Mouse (Mus musculus) MEL (cell line): ENCODE data around the gene Vps13d. TPM values are rescaled to one million over a fixed set of nuclear protein-coding genes. Genes with fewer than 3 reads are reported as not detected.

Experiments
- DNase-seq: peaks from one replicate; pipeline ENCODE4 v3.0.0; 2011; ENCODE audit warnings: low read depth, low spot score
- H3K27ac ChIP-seq: 2 replicates; pipeline ENCODE4 v1.5.1; 2012; ENCODE audit warnings: low read depth, mild to moderate bottlenecking, control low read depth, low read length, moderate library complexity; ENCODE audit not compliant: control insufficient read depth
- H3K27me3 ChIP-seq, 2 experiments: fragments of 150-350 bp in 1 of 2; sonication (generic) in 1 of 2; 2 replicates each; pipeline ENCODE4 v1.6.1; 2012; ENCODE audit warnings: low read length in 2 of 2, mild to moderate bottlenecking in 2 of 2, improper control_type of control experiment in 1 of 2, moderate library complexity in 1 of 2; ENCODE audit not compliant: insufficient read depth in 2 of 2, control insufficient read depth in 1 of 2
- H3K36me3 ChIP-seq, 2 experiments: 2 replicates each; pipeline ENCODE4 v1.6.1; 2012 to 2014; ENCODE audit warnings: low read length in 2 of 2, improper control_type of control experiment in 1 of 2, inconsistent platforms in 1 of 2, mild to moderate bottlenecking in 1 of 2; ENCODE audit not compliant: insufficient read depth in 2 of 2, control insufficient read depth in 1 of 2
- H3K4me1 ChIP-seq, 2 experiments: fragments of 150-350 bp in 1 of 2; sonication (generic) in 1 of 2; 2 replicates each; pipeline ENCODE4 v1.6.1; 2012; ENCODE audit warnings: low read length in 2 of 2, improper control_type of control experiment in 1 of 2, mild to moderate bottlenecking in 1 of 2; ENCODE audit not compliant: insufficient read depth in 2 of 2, control insufficient read depth in 1 of 2
- H3K4me3 ChIP-seq, 2 experiments: fragments of 150-350 bp in 1 of 2; sonication (generic) in 1 of 2; 2 replicates each; pipeline ENCODE4 v1.5.1; 2012; ENCODE audit warnings: low read depth in 2 of 2, low read length in 2 of 2, mild to moderate bottlenecking in 2 of 2, moderate library complexity in 2 of 2, control low read depth in 1 of 2, improper control_type of control experiment in 1 of 2; ENCODE audit not compliant: control insufficient read depth in 1 of 2, insufficient read depth in 1 of 2
- H3K79me2 ChIP-seq: 2 replicates; pipeline ENCODE4 v1.6.1; 2012; ENCODE audit warnings: mild to moderate bottlenecking, low read length, moderate library complexity; ENCODE audit not compliant: control insufficient read depth, poor library complexity, insufficient read depth
- H3K9ac ChIP-seq: 2 replicates; pipeline ENCODE4 v1.6.1; 2012; ENCODE audit warnings: low read depth, mild to moderate bottlenecking, control low read depth, low read length, moderate library complexity; ENCODE audit not compliant: control insufficient read depth, poor library complexity, severe bottlenecking
- H3K9me3 ChIP-seq: fragments of 150-350 bp; sonication (generic); replicated peaks from 2 replicates; pipeline ENCODE4 v1.6.1; 2012; ENCODE audit warnings: mild to moderate bottlenecking, low read length, improper control_type of control experiment, moderate library complexity; ENCODE audit not compliant: insufficient read depth
- BHLHE40 ChIP-seq: IDR thresholded peaks from 2 replicates; pipeline ENCODE4 v1.6.1; 2012; ENCODE audit warnings: low read depth, mild to moderate bottlenecking, inconsistent platforms, low read length, improper control_type of control experiment, borderline replicate concordance
- CHD1 ChIP-seq: IDR thresholded peaks from 2 replicates; pipeline ENCODE4 v1.6.1; 2012; ENCODE audit warnings: low read depth, mild to moderate bottlenecking, inconsistent platforms, low read length, improper control_type of control experiment
- CHD2 ChIP-seq: IDR thresholded peaks from 2 replicates; pipeline ENCODE4 v1.6.1; 2011; ENCODE audit warnings: low read length, improper control_type of control experiment
- CTCF ChIP-seq, 3 experiments: IDR thresholded peaks in 2 of 3; conservative IDR thresholded peaks in 1 of 3; 2 replicates each; pipeline ENCODE4 v1.5.1; 2011 to 2012; ENCODE audit warnings: low read length in 3 of 3, low read depth in 2 of 3, mild to moderate bottlenecking in 2 of 3, improper control_type of control experiment in 1 of 3, inconsistent platforms in 1 of 3, mixed read lengths in 1 of 3, moderate library complexity in 1 of 3; ENCODE audit not compliant: control insufficient read depth in 1 of 3, insufficient read depth in 1 of 3, poor library complexity in 1 of 3, severe bottlenecking in 1 of 3
- ELF1 ChIP-seq: IDR thresholded peaks from 2 replicates; pipeline ENCODE4 v1.6.1; 2014; ENCODE audit warnings: low read depth, mild to moderate bottlenecking, inconsistent platforms, low read length, improper control_type of control experiment, moderate library complexity
- EP300 ChIP-seq, 2 experiments: IDR thresholded peaks; 2 replicates each; pipeline ENCODE4 v1.6.1; 2011; ENCODE audit warnings: improper control_type of control experiment in 2 of 2, low read length in 2 of 2, low read depth in 1 of 2, mild to moderate bottlenecking in 1 of 2
- GATA1 ChIP-seq: IDR thresholded peaks from 2 replicates; pipeline ENCODE4 v1.6.1; 2011; ENCODE audit warnings: low read depth, low read length, improper control_type of control experiment
- HCFC1 ChIP-seq: IDR thresholded peaks from 2 replicates; pipeline ENCODE4 v1.6.1; 2012; ENCODE audit warnings: low read depth, mild to moderate bottlenecking, inconsistent platforms, low read length, improper control_type of control experiment, moderate library complexity
- JUND ChIP-seq: IDR thresholded peaks from 2 replicates; pipeline ENCODE4 v1.6.1; 2011; ENCODE audit warnings: low read depth, mild to moderate bottlenecking, improper control_type of control experiment, low read length
- MAFK ChIP-seq: IDR thresholded peaks from 2 replicates; pipeline ENCODE4 v1.6.1; 2011; ENCODE audit warnings: low read depth, mild to moderate bottlenecking, low read length, improper control_type of control experiment, borderline replicate concordance
- MAX ChIP-seq: IDR thresholded peaks from 2 replicates; pipeline ENCODE4 v1.6.1; 2011; ENCODE audit warnings: low read length, improper control_type of control experiment
- MAZ ChIP-seq: IDR thresholded peaks from 2 replicates; pipeline ENCODE4 v1.6.1; 2012; ENCODE audit warnings: low read depth, mild to moderate bottlenecking, inconsistent platforms, low read length, improper control_type of control experiment
- MYC ChIP-seq: IDR thresholded peaks from 2 replicates; pipeline ENCODE4 v1.6.1; 2011; ENCODE audit warnings: low read depth, mild to moderate bottlenecking, low read length, improper control_type of control experiment, moderate library complexity
- NELFE ChIP-seq: IDR thresholded peaks from 2 replicates; pipeline ENCODE4 v1.6.1; 2011; ENCODE audit warnings: low read depth, low read length, improper control_type of control experiment
- POLR2A ChIP-seq, 2 experiments: IDR thresholded peaks; 2 replicates each; pipeline ENCODE4 v1.6.1; 2011 to 2012; ENCODE audit warnings: low read length in 2 of 2, mild to moderate bottlenecking in 2 of 2, control low read depth in 1 of 2, improper control_type of control experiment in 1 of 2, low read depth in 1 of 2, moderate library complexity in 1 of 2; ENCODE audit not compliant: control insufficient read depth in 1 of 2, insufficient read depth in 1 of 2, poor library complexity in 1 of 2
- POLR2AphosphoS2 ChIP-seq: IDR thresholded peaks from 2 replicates; pipeline ENCODE4 v1.6.1; 2011; ENCODE audit warnings: low read length, improper control_type of control experiment
- RAD21 ChIP-seq: IDR thresholded peaks from 2 replicates; pipeline ENCODE4 v1.6.1; 2011; ENCODE audit warnings: mild to moderate bottlenecking, low read depth, low read length, improper control_type of control experiment
- RCOR1 ChIP-seq: IDR thresholded peaks from 2 replicates; pipeline ENCODE4 v1.6.1; 2012; ENCODE audit warnings: low read depth, mild to moderate bottlenecking, inconsistent platforms, low read length, improper control_type of control experiment
- SIN3A ChIP-seq: IDR thresholded peaks from 2 replicates; pipeline ENCODE4 v1.6.1; 2012; ENCODE audit warnings: low read length, improper control_type of control experiment, inconsistent platforms
- SMC3 ChIP-seq: IDR thresholded peaks from 2 replicates; pipeline ENCODE4 v1.6.1; 2011; ENCODE audit warnings: low read depth, low read length, improper control_type of control experiment
- TBP ChIP-seq: IDR thresholded peaks from 2 replicates; pipeline ENCODE4 v1.8.0; 2011; ENCODE audit warnings: low read depth, low read length, improper control_type of control experiment
- USF1 ChIP-seq: IDR thresholded peaks from 2 replicates; pipeline ENCODE4 v1.6.1; 2014; ENCODE audit warnings: low read depth, mild to moderate bottlenecking, inconsistent platforms, low read length, improper control_type of control experiment, moderate library complexity
- ZC3H11A ChIP-seq: IDR thresholded peaks from 2 replicates; pipeline ENCODE4 v1.6.1; 2012; ENCODE audit warnings: low read depth, mild to moderate bottlenecking, inconsistent platforms, low read length, improper control_type of control experiment
- ZNF384 ChIP-seq: IDR thresholded peaks from 2 replicates; pipeline ENCODE4 v1.6.1; 2012; ENCODE audit warnings: low read depth, mild to moderate bottlenecking, inconsistent platforms, low read length, improper control_type of control experiment
- polyA plus RNA-seq, 2 experiments: library from polyadenylated mRNA; stranded (reverse) in 1 of 2; unstranded in 1 of 2; fragments of >175 nt in 1 of 2; fragments of >200 nt in 1 of 2; gene quantifications; 2 replicates each; pipeline versions ENCODE4 v1.2.1 to v1.2.4; 2012; ENCODE audit warnings: low replicate concordance in 2 of 2, low read depth in 1 of 2; ENCODE audit not compliant: insufficient read length in 2 of 2, insufficient read depth in 1 of 2, missing spikeins in 1 of 2
- total RNA-seq: library from RNA; depleted of rRNA; stranded (reverse); fragments of 300-350 nt; gene quantifications from 2 replicates; pipeline ENCODE4 v1.2.3, GENCODE M21; 2012

The Vps13d gene
- total and polyA plus RNA-seq, 3 experiments, result 8.9 to 14.5 (median 13.2) TPM

GRCm38 (mm10) chr4:145050518-145051208 lies 144.1 kb downstream of the Vps13d start:
- TF ChIP-seq JUND (no peak), GATA1 (0 out of 2 replicates have a peak, but pooled peaks have one; percentile 22), RCOR1 (no peak), CHD2 (no peak), CHD1 (no peak), MAX (no peak), EP300 (IDR thresholded peaks at IDR 0.05; ENCODE audit: low read depth in 1 of 2, low read length in 2 of 2) (no peak), MYC (no peak), SMC3 (peak; percentile 47), CTCF (IDR thresholded peaks at IDR 0.05 in 2 of 3, conservative IDR thresholded peaks at IDR 0.05 in 1 of 3; ENCODE audit: control insufficient read depth in 1 of 3, insufficient read depth in 1 of 3, low read depth in 2 of 3, low read length in 3 of 3, poor library complexity in 1 of 3, severe bottlenecking in 1 of 3) (peak in 2 of 3 experiments; percentile 3 to 44; a peak in 2 of 6 replicates), ZNF384 (no peak), RAD21 (peak; percentile 31), ELF1 (no peak), POLR2A (IDR thresholded peaks at IDR 0.05; ENCODE audit: control insufficient read depth in 1 of 2, insufficient read depth in 1 of 2, low read depth in 1 of 2, low read length in 2 of 2, poor library complexity in 1 of 2) (no peak), ZC3H11A (peak; percentile 32; the same call in 1 of the 2 replicates)
- Histone ChIP-seq H3K36me3 (peaks cover 0 to 4% of the 10 kb centered on the region in 2 experiments; a peak in 1 of 4 replicates), H3K4me3 (no peak overlapping the region), H3K4me1 (no peaks in the 10 kb centered on the region), H3K9me3 (no peaks in the 10 kb centered on the region), H3K27me3 (no peaks in the 10 kb centered on the region), H3K27ac (no peak overlapping the region), H3K9ac (no peak overlapping the region), H3K79me2 (no peaks in the 10 kb centered on the region)
- DNase-seq, result peak; percentile 35

DNA sequence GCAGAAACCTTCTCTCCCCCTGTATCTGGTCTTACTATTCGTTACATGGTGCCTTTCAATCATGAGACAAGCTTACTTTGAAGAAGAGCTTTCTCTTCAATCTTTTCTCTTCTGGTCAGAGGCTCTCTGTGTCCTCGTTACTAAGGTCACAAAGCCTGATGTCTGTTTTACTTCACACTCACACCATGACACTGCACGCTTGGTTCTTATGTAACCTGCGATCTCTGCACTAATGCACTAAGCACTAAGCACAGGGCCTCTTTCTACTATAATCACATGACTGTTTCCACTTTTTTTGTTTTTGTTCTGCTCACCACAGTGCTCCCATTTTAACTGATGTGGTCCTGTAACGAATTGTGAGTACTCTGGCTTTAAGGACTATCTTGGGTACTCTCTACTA lies 146.8 kb downstream of the Vps13d start:
- H3K27ac ChIP-seq, result no peak overlapping the region

More for the DNA sequence above, 146.8 kb downstream of the Vps13d start:
- no peak for DNase-seq
- peaks cover 0 to 6% of the 10 kb centered on the region in 2 experiments; a peak in 1 of 4 replicates for H3K36me3 ChIP-seq
- TF ChIP-seq CHD1, result no peak
- TF ChIP-seq RCOR1, result no peak
- TF ChIP-seq HCFC1, result no peak
- no peak for TF ChIP-seq CTCF (IDR thresholded peaks at IDR 0.05 in 2 of 3, conservative IDR thresholded peaks at IDR 0.05 in 1 of 3; ENCODE audit: control insufficient read depth in 1 of 3, insufficient read depth in 1 of 3, low read depth in 2 of 3, low read length in 3 of 3, poor library complexity in 1 of 3, severe bottlenecking in 1 of 3)
- TF ChIP-seq ZNF384, result no peak
- TF ChIP-seq MAZ, result no peak
- TF ChIP-seq SIN3A, result no peak
- TF ChIP-seq NELFE, result no peak
- TF ChIP-seq TBP, result no peak
- no peak for TF ChIP-seq POLR2AphosphoS2
- TF ChIP-seq MAFK, result no peak
- TF ChIP-seq USF1, result no peak
- no peak for TF ChIP-seq BHLHE40
- TF ChIP-seq, all 39 proteins: peak for 0
- Histone ChIP-seq H3K4me1 (no peaks in the 10 kb centered on the region), H3K27me3 (no peaks in the 10 kb centered on the region), H3K9me3 (no peaks in the 10 kb centered on the region), H3K4me3 (no peak overlapping the region), H3K9ac (no peak overlapping the region), H3K79me2 (no peaks in the 10 kb centered on the region)
